Mouse (Mus musculus) adrenal gland, adult 18-20 months (tissue): ENCODE measurements at regions not wholly inside any gene's neighbourhood (a gene's known extent, or its start where the extent isn't known, plus 50 kb on each side); places are given as distances from the start of the nearest gene placed in this dataset.

Experiments used
- DNase-seq, 2 experiments: peaks; one replicate each; pipeline ENCODE4 v3.0.0; 2021 to 2022; ENCODE audit warnings: low spot score in 2 of 2

- peak in 1 of 2 experiments; percentile 1 for DNase-seq
Observed at GRCm38 (mm10) chrY:74732116-74732515, 108.4 kb downstream of the Gm21913 start.
